Comparison of ENCODE assay signal across 35 mouse cellular contexts in genomic region chr13:31828446-31828845, GRCm38 (mm10). TPM values are rescaled to one million over a fixed set of nuclear protein-coding genes. Genes with fewer than 3 reads are reported as not detected.
"Had no signal": no experiment of that assay in that cellular context is flagged by ENCODE, and none has a peak within 500 bp of the region (broad histone marks: within the 10 kb centered on the region; RNA-seq: fewer than 3 reads in every experiment).

No protein-coding gene starts in this region.

- H3K4me2 ChIP-seq: heart, embryonic 11.5 days; heart, embryonic 12.5 days; heart, embryonic 13.5 days; heart, embryonic 15.5 days; hindbrain, embryonic 12.5 days; hindbrain, embryonic 13.5 days; hindbrain, embryonic 14.5 days; hindbrain, embryonic 15.5 days; intestine, embryonic 15.5 days; kidney, embryonic 15.5 days had no signal

- H3K9ac ChIP-seq: heart, embryonic 12.5 days; heart, embryonic 13.5 days; heart, embryonic 15.5 days; hindbrain, embryonic 12.5 days; hindbrain, embryonic 13.5 days; hindbrain, embryonic 14.5 days; hindbrain, embryonic 15.5 days; intestine, embryonic 15.5 days; kidney, embryonic 15.5 days had no signal

- DNase-seq: heart, postnatal 10 days; heart, postnatal 14 days; heart, postnatal 36 days; kidney, adult 11 months; kidney, adult 18-20 months; kidney, adult 2 months; kidney, adult 8-10 months; kidney, adult 9 months; kidney, postnatal 10 days; kidney, postnatal 14 days; kidney, postnatal 25 days; kidney, postnatal 36 days; kidney, postnatal 4 days; layer of hippocampus, adult 9-11 months; layer of hippocampus, postnatal 36 days had no signal

- ATAC-seq: hindbrain, embryonic 16.5 days; hindbrain, postnatal 0 days; inflammation-experienced regulatory T-cells, adult 6 months; intestine, embryonic 15.5 days; intestine, embryonic 16.5 days; intestine, postnatal 0 days had no signal

- H3K27ac ChIP-seq: heart, embryonic 13.5 days; heart, embryonic 15.5 days; hindbrain, embryonic 10.5 days; hindbrain, embryonic 12.5 days; hindbrain, embryonic 13.5 days; hindbrain, embryonic 14.5 days; hindbrain, embryonic 15.5 days; hindbrain, postnatal 0 days; intestine, embryonic 15.5 days; kidney, embryonic 15.5 days; kidney, postnatal 0 days; left cerebral cortex, adult 2 months had no signal

- H3K36me3 ChIP-seq: heart, embryonic 12.5 days; heart, embryonic 13.5 days; heart, embryonic 15.5 days; hindbrain, embryonic 10.5 days; hindbrain, embryonic 12.5 days; hindbrain, embryonic 13.5 days; hindbrain, embryonic 15.5 days; intestine, embryonic 15.5 days; kidney, embryonic 15.5 days had no signal

- H3K4me1 ChIP-seq: hindbrain, embryonic 12.5 days; hindbrain, embryonic 13.5 days; hindbrain, embryonic 15.5 days; intestine, embryonic 15.5 days had no signal

- H3K9me3 ChIP-seq: heart, embryonic 12.5 days; heart, embryonic 13.5 days; heart, embryonic 15.5 days; hindbrain, embryonic 10.5 days; hindbrain, embryonic 12.5 days; hindbrain, embryonic 13.5 days; hindbrain, embryonic 15.5 days; intestine, embryonic 15.5 days; kidney, embryonic 15.5 days had no signal

- H3K4me3 ChIP-seq: heart, embryonic 12.5 days; heart, embryonic 13.5 days; heart, embryonic 15.5 days; hindbrain, embryonic 10.5 days; hindbrain, embryonic 12.5 days; hindbrain, embryonic 13.5 days; hindbrain, embryonic 15.5 days; intestine, embryonic 15.5 days; kidney, embryonic 15.5 days; layer of hippocampus, adult 2 months; left cerebral cortex, adult 2 months had no signal

- H3K27me3 ChIP-seq: intestine, embryonic 15.5 days had no signal

RNA-seq across cellular contexts. Expression of gene Foxc1, which starts 22.0 kb away (rescaled TPM):
- total RNA-seq: hematopoietic stem cell, adult 5-6 weeks had no signal
- polyA plus RNA-seq: inflammation-experienced regulatory T-cells, adult 6 months had no signal
